Mouse (Mus musculus) left cerebral cortex, adult 2 months (tissue): Measurements from ENCODE around the gene 4930558C23Rik. TPM values are rescaled to one million over a fixed set of nuclear protein-coding genes. Genes with fewer than 3 reads are reported as not detected.
"Not testable (repeated sequence)": the region's sequence is repeated elsewhere in the genome, so short reads cannot be mapped to it uniquely, and the experiment has no call there.

ENCODE experiments used
- DNase-seq, 2 experiments: peaks; one replicate each; pipeline ENCODE4 v3.0.0; 2021 to 2022; ENCODE audit warnings: low spot score in 2 of 2, mixed read lengths in 1 of 2; ENCODE audit errors: extremely low spot score in 1 of 2
- H3K27ac ChIP-seq: fragments of 200-600 bp; 2 replicates; pipeline ENCODE4 v1.8.1; 2022
- H3K4me3 ChIP-seq: fragments of 200-600 bp; 2 replicates; pipeline ENCODE4 v1.8.1; 2022
- CTCF ChIP-seq: fragments of 200-600 bp; IDR thresholded peaks from 2 replicates; pipeline ENCODE4 v1.8.1; 2022; ENCODE audit warnings: antibody characterized with exemption, mild to moderate bottlenecking, moderate library complexity
- intact Hi-C: fragments of 180-260 bp; cut with DNase I; formaldehyde crosslinking; loops from one replicate; pipeline ENCODE4 v1.15.1; 2025
- total RNA-seq, 2 experiments: library from RNA; stranded (reverse); gene quantifications; 2 replicates each; pipeline ENCODE4 v1.2.3; 2021

The 4930558C23Rik gene
- total RNA-seq, 2 experiments from 2014 or later, result not detected

- DNase-seq, result no peak
- Histone ChIP-seq H3K4me3 (no peak overlapping the region), H3K27ac (no peak overlapping the region)
- TF ChIP-seq CTCF, result no peak
- intact Hi-C loops, result loop anchor here (10.0 kb wide), 1 partner anchor 127 kb away; no protein-coding TSS in a partner anchor
Measured at GRCm38 (mm10) chr3:95417866-95418265, 15.2 kb upstream of the 4930558C23Rik start.

GRCm38 (mm10) chr3:95412268-95412667, 9.6 kb upstream of the 4930558C23Rik start:
- Histone ChIP-seq H3K4me3 (no peak overlapping the region), H3K27ac (no peak overlapping the region)
- intact Hi-C loops, result loop anchor here (10.0 kb wide), 1 partner anchor 133 kb away; no protein-coding TSS in a partner anchor
- DNase-seq, result no peak
- no peak for TF ChIP-seq CTCF

- intact Hi-C loops, result no loop called here
- H3K27ac ChIP-seq, result no peak overlapping the region
- no peak for TF ChIP-seq CTCF
- no peak for DNase-seq
- H3K4me3 ChIP-seq, result no peak overlapping the region
Measured at GRCm38 (mm10) chr3:95408852-95409251, 6.2 kb upstream of the 4930558C23Rik start.

GRCm38 (mm10) chr3:95407728-95408127, 5.1 kb upstream of the 4930558C23Rik start:
- Histone ChIP-seq H3K4me3 (no peak overlapping the region), H3K27ac (no peak overlapping the region)
- no peak for TF ChIP-seq CTCF
- intact Hi-C loops, result no loop called here
- no peak for DNase-seq

GRCm38 (mm10) chr3:95394385-95394784, 8.3 kb downstream of the 4930558C23Rik start:
- Histone ChIP-seq H3K4me3 (no peak overlapping the region), H3K27ac (no peak overlapping the region)
- intact Hi-C loops, result no loop called here
- peak; percentile 41 for TF ChIP-seq CTCF
- no peak for DNase-seq

- TF ChIP-seq CTCF, result no peak
- Histone ChIP-seq H3K4me3 (no peak overlapping the region), H3K27ac (no peak overlapping the region)
- DNase-seq, result no peak
- intact Hi-C loops, result no loop called here
Measured at GRCm38 (mm10) chr3:95385401-95386075, 17.1 kb downstream of the 4930558C23Rik start.

GRCm38 (mm10) chr3:95373208-95373607, 29.4 kb downstream of the 4930558C23Rik start:
- no peak for TF ChIP-seq CTCF
- DNase-seq, result no peak
- intact Hi-C loops, result no loop called here
- Histone ChIP-seq H3K27ac (no peak overlapping the region), H3K4me3 (no peak overlapping the region)

GRCm38 (mm10) chr3:95370101-95370500, 32.5 kb downstream of the 4930558C23Rik start:
- H3K4me3 ChIP-seq, result no peak overlapping the region
- intact Hi-C loops, result no loop called here
- no peak for DNase-seq
- H3K27ac ChIP-seq, result no peak overlapping the region
- no peak for TF ChIP-seq CTCF

- H3K4me3 ChIP-seq, intact Hi-C loops, DNase-seq, H3K27ac ChIP-seq: not testable (repeated sequence)
Measured at GRCm38 (mm10) chr3:95360276-95360675, 42.4 kb downstream of the 4930558C23Rik start.

GRCm38 (mm10) chr3:95357746-95358145, 44.9 kb downstream of the 4930558C23Rik start:
- DNase-seq, result no peak
- Histone ChIP-seq H3K27ac (no peak overlapping the region), H3K4me3 (no peak overlapping the region)
- no peak for TF ChIP-seq CTCF
- intact Hi-C loops, result loop anchor here (2.0 kb wide), 1 partner anchor 77 kb away; the partner anchor contains the start of gene Arnt

GRCm38 (mm10) chr3:95356701-95357449, 45.8 kb downstream of the 4930558C23Rik start, which contains the start of gene Setdb1:
Gene Setdb1 (minus strand): TSS chr3:95357202.
- H3K4me3 ChIP-seq, result peak within 1 kb of the TSS; percentile 45
- peak within 1 kb of the TSS; percentile 40; the same call in 1 of the 2 replicates for H3K27ac ChIP-seq
- DNase-seq, result peak; percentile 94
- intact Hi-C loops, result loop anchor here (2.0 kb wide), 1 partner anchor 78 kb away; the partner anchor contains the start of gene Arnt

GRCm38 (mm10) chr3:95355911-95356544, 46.6 kb downstream of the 4930558C23Rik start:
- intact Hi-C loops, result loop anchor here (2.0 kb wide), 1 partner anchor 79 kb away; the partner anchor contains the start of gene Arnt
- H3K4me3 ChIP-seq, H3K27ac ChIP-seq: not testable (repeated sequence)
- peak; percentile 6 to 19 for DNase-seq
